Mouse (Mus musculus): Measurements from ENCODE around the gene Abcc1.
A peak's percentile ranks its signal among the peaks of the same experiment; 100 is the strongest.

Abcc1 gene

GRCm38 (mm10) chr16:14361362-14362098, at the start of gene Abcc1:
Abcc1 (plus strand) TSS chr16:14361558.
- DNase-seq (ENCODE audit: low read depth): peak; percentile 92

DNA sequence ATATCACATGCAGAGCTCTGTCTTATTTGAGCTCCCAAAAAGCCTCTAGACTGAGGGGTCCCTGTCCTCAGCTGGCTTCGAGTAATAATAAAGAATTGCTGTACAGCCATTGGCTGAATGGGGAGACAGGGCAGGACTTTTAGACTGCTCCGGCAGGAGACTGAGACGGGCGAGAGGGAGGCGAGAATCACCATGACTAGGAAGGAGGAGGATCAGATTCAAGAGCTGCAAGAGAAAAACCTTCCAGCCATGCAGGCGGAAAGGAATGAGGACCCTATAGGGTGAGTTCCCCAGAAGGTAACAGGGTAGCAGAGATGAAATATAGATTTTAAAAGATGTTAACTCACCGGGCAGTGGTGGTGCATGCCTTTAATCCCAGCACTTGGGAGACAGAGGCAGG, 48.4 kb upstream of the Abcc1 start:
- DNase-seq (ENCODE audit: low read depth): no peak

DNA sequence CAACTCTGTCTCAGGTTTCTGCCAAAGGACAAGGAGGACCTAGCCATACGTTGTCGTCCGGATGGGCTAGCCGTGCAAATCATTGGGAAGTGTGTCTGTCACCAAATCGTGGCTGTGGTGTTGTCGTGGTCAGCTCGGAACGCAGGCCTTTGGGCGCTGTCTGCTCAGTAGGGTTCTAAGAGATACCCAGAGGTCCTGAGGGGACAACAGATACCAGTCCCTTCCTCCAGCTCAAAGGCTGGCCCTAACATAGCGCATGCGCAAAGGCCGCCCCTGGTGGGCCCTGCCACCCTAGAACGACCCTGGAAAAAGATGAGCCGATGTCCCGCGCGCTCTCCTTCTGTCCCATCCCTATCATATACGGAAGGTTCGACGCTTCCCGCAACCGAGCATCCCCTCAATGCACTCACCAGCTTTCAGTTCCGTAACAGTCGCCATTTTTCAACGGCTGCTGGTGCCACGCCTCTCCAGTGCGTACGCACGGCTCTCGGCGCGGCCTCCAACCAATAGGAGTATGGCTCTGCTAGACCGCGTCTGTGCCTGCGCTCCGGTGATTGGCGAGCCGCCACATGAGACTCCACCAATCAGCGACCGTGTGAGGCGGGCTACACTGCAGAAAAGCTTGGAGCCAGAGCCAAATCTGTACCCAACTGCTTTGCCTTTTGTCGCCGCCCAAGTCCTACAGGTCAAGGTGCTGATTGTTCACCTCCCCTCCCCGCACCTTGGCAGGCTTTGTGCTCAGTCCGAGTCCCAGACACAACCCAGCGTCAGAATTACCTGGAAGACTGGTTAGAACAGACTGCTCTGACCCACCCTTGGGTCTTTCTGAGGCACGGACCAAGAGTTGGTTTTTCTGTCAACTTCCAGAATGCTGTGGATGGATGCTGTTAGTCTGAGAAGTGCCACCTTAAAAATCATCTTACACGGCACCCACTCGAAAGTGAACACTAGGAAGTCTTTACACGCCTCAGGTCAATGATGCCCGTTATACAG, 44.2 kb upstream of the Abcc1 start, which contains the start of gene Fopnl:
Gene Fopnl, minus strand, starts transcription at position 522 of the 993 bp plus-strand sequence.
- peak; percentile 99 for DNase-seq (ENCODE audit: low read depth)

DNA sequence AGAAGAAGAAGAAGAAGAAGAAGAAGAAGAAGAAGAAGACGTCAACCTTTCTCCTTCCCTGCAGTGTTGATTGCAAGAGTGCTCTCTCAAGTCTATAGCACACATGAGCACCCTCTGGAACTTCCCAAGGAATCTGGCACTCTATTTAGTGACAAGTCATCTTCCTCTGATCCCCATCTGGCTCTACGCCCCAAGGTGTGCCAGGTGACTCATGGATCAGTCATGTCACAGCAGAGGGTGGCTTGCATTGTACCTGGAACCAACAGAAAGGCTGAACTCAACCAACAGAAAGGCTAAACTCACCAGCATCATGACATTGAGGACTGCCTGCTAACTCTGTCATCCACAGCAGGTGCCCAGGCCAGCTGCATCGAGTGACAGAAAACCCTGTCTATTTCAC, 41.7 kb upstream of the Abcc1 start:
- no peak for DNase-seq (ENCODE audit: low read depth)

DNA sequence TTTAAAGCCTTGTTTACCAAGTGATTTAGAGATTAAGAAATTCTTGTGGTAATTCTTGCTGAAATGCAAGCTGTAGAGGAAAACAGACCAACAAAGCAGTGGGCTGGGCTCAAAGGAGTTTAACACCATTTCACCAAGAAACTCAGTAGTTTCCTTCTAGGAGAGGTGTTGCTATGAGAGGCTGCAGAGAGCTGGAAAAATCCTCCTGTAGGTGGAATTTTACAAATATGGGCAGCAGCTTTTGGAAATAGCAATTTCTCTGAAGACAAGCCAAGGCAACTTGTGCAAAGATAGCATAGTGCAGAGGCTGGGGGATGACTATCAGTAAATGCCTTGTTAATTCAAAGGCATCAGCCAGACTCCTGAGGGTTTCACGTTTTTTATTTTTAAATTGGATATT, 40.9 kb upstream of the Abcc1 start:
- no peak for DNase-seq (ENCODE audit: low read depth)

GRCm38 (mm10) chr16:14328156-14328555, 33.2 kb upstream of the Abcc1 start:
- peak; percentile 12 for DNase-seq (ENCODE audit: low read depth)

DNA sequence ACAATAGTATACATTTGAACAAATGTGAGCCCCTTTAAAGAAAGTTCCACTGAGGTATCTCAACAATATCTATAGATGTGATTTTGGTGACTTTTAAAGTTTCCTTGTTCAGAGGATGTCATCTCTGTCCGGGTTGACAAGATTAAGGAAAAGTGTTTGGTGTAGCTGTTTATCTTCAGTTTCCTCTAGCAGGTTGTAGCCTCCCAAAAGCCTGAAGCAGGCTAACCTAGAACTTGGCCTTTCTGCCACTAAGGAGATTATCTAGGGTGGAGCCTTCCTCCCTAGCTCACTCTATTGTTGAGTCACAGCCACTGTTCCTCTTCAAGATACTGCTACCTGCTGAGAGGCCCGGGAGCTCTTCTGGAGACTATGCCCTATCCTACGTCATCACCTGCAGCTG, 16.4 kb upstream of the Abcc1 start:
- DNase-seq (ENCODE audit: low read depth): no peak

GRCm38 (mm10) chr16:14351571-14351970, 9.8 kb upstream of the Abcc1 start:
- no peak for DNase-seq (ENCODE audit: low read depth)

- DNase-seq (ENCODE audit: low read depth): no peak
These were observed 9.1 kb upstream of the Abcc1 start for GRCm38 (mm10) chr16:14352234-14352633.

- peak; percentile 70 for DNase-seq (ENCODE audit: low read depth)
These were observed 8.7 kb upstream of the Abcc1 start for GRCm38 (mm10) chr16:14352663-14353062.

- no peak for DNase-seq (ENCODE audit: low read depth)
These were observed 3.5 kb upstream of the Abcc1 start for GRCm38 (mm10) chr16:14357859-14358258.

DNA sequence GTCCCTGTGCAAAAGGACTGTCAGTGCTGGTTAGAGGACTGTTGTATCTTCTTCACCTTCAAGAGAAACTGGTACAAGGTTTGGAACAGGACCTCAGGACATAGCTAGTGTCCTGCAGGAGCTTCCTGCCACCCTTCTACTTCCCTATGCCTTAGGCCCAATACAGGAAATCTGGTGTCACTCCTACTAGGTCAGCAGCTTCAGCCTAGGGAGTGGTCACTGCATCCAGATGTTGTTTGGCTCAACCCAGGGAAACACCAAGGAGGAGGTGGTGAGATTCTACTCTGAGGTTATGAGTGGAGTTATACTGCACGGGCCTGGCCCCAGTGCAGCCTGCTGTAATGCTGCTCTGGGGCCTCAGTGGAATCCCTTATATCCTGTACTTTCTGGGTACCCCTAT, 2.8 kb upstream of the Abcc1 start:
- DNase-seq (ENCODE audit: low read depth): no peak

GRCm38 (mm10) chr16:14360931-14361330, 427 bp upstream of the Abcc1 start:
- peak; percentile 68 for DNase-seq (ENCODE audit: low read depth)

DNA sequence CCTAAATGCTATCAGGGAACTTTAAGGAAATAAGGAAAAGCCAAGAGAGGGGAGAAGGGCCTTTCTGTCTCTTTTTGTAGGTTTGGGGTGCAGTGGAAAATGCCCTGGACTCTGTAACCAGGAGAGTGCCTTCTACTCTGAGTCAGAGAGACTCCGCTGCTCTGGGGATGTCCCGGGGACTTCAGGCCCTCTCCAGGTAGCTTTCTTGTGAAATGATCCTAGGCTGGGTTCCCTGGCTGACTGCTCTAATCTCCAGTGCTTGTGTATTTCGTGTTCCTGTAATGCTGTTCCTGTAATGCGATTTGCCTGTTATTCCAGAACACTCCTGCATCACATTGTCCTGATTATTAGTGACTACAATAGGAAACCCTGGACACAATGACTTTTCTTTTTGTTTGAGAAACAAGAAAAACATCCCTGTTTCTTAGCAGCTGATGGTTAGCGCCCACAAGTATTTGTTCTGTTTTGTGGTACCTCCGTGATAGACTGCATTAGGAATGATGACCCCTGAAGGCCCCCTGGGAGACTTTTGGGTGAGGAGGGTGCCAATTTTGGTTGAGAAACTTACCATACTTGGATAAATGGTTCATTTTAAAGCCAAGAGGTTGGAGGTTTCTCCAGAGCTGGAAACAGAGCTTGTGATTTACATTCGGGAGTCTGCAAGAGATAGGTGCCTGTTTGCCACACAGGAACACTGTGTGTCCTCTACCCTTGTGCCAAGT, 902 bp downstream of the Abcc1 start:
- peak; percentile 70 for DNase-seq (ENCODE audit: low read depth)

DNA sequence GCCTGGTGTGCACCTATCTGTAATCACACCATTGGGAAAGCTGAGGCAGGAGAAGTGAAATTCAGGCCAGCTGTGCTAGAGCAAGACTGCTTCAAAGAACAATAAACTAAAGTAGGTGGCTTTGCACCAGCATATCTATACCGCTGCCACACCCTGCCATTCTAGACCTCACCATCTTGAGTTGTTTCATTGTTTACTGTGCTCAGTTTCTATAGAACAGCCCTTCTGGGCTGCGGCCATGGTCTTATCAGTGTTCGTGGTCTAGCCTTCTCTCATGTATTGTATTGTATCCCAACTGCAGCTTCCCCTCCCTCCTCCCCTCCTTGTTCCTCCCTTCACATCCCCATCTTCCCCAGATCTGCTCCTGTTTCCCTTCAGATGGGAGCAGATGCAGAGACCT, 2.1 kb downstream of the Abcc1 start:
- no peak for DNase-seq (ENCODE audit: low read depth)

DNA sequence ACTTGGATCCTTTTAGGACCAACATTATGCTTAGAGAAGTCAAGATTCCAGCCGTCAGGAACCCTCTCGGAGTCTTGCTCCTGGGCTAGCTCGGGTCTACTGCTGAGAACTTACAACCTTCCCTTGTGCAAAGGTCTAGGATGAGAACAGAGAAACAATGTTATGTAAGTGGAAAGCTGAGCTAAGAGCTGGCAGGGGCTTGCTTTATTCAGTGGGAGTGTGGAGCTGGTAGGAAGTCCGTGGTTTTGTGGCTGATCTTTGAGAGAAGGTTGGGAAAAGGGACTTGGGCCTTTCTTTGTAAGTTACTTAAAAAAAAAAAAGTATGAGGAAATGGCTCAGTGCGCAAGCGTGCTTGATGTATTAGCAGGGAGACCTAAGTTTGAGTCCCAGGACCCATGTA, 2.7 kb downstream of the Abcc1 start:
- DNase-seq (ENCODE audit: low read depth): no peak

DNA sequence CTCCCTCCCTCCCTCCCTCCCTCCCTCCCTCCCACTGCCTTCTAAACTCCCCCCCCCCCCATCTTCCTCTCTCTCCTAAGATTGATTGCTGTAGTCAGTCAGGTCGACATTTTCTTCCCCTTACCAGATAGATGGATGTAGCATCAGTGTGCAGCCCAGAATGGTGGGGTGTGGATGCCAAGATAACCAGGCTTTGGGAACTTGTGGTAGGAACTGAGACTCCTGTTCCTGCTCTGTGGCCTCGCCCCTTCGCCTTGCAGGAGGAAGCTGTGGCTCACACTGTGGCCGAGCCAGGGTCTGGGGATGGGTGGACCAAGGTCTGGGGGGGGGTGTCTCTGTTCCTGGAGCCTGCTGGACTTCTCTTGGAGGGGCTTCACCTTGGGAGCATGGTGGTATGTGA, 4.1 kb downstream of the Abcc1 start:
- DNase-seq (ENCODE audit: low read depth): no peak

DNA sequence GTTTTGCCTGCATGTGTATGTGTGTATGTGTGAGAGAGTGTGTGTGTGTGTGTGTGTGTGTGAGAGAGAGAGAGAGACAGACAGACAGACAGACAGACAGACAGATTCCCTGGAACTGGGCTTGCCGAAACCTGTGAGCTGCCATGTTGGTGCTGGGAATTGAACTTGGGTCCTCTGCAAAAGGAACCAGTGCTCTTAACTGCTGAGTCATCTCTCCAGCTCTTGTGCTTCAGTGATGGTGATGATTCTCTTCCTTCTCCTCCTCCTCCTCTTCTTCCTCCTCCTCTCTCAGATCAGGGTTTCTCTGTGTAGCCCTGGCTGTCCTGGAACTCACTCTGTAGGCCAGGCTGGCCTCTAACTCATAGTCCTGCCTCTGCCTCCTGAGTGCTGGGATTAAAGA, 4.7 kb downstream of the Abcc1 start:
- no peak for DNase-seq (ENCODE audit: low read depth)

DNA sequence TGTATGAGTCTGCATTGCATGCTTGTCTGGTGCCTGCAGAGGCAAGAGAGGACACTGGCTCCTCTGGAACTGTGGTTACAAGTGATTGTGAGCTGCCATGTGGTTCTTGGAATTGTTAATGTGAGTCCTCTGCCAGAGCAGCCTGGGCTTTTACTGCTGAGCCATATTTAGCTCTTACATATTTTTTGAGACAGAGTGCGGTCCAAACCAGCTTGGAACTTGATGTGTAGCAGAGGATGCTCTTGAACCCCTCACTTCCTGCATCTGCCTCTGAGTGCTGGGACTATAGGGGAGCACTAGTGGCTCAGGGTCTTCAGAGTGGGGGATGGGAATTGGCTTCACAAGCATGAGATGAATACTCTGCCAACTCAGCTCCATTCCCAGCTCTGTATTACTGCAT, 10.0 kb downstream of the Abcc1 start:
- peak; percentile 74 for DNase-seq (ENCODE audit: low read depth)

DNA sequence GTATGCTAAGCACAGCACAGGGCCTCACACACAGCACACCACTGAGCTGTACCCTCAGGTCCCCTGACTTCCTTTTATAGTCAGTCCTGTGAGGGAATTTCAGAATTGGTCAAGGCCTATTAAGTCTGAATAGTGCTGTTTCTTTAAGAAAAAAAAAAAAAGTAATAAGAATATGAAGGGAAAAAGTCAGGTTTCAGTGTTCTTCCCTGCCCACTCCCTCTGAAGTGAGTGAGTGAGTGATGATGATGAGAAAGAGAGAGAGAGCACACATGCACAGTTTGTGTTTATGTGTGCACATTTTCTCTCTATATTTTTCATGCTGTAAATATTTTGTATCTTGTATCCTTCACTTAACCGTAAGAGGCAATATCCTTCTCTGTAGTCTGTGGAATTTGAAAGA, 11.0 kb downstream of the Abcc1 start:
- no peak for DNase-seq (ENCODE audit: low read depth)

DNA sequence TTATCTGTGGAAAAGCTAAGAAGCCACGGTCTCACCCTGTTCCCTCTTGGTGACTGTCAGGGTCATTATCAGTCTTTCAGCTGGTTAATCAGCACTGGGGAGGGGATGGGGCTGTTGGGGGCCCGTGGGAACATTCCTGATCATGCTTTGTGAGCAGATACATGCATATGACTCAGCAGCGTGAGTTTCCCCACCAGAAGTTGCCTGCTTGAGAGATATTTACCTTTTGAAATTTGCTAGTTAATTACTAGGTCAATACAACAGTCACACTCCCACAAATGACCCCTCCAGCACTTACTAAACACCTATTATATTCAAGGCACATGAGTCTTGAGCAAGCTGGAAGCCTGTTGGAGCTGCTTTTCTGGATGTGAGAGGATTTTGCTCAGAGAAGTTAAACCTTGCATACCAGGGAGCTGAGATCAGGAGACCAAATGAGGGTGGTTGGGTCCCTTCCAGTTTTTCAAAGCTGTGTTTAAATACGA, 11.5 kb downstream of the Abcc1 start:
- DNase-seq (ENCODE audit: low read depth): peak; percentile 90

DNA sequence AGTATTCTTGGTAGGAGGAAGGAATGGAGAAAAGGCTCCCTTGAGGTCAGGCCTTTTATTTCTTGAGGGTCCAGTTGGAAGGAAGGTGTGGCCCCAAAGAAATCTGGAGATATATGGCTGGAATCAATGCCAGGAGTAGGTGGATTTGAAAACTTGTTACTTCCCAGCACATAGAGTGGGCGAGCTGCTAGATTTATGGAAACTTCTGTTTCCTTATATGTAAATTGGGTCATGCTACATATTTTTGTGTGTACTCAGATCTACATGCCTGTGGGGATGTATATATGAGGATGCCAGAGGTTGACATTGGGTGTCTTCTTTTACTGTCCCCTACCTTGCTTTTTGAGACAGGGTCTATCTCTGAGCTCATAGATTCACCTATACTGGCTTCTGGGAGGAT, 14.6 kb downstream of the Abcc1 start:
- DNase-seq (ENCODE audit: low read depth): no peak

Data from NIH3T3 (cell line).